Mouse (Mus musculus) forebrain, embryonic 14.5 days (tissue): ENCODE results near the gene Ubtd2. TPM values are rescaled to one million over a fixed set of nuclear protein-coding genes. Genes with fewer than 3 reads are reported as not detected.

ENCODE experiments used
- ATAC-seq: fragments of 200-750 bp; cut with Nextera tagmentation; 2 replicates; pipeline ENCODE4 v1.8.0; 2017; ENCODE audit warnings: mild to moderate bottlenecking, moderate library complexity
- DNase-seq: peaks from one replicate; pipeline ENCODE4 v3.0.0-alpha.2; 2015; ENCODE audit warnings: low spot score
- H3K27ac ChIP-seq: fragments of 300-500 bp; sonication (generic); 2 replicates; pipeline ENCODE4 v1.5.1; 2014; ENCODE audit warnings: low read depth, mild to moderate bottlenecking, control low read depth, low read length, moderate library complexity
- H3K27me3 ChIP-seq: fragments of 300-500 bp; sonication (generic); replicated peaks from 2 replicates; pipeline ENCODE4 v1.6.1; 2014; ENCODE audit warnings: low read length, control low read depth, mixed read lengths; ENCODE audit not compliant: control insufficient read depth, insufficient read depth
- H3K36me3 ChIP-seq: fragments of 300-500 bp; sonication (generic); 2 replicates; pipeline ENCODE4 v1.6.1; 2014; ENCODE audit warnings: low read length, control low read depth; ENCODE audit not compliant: control insufficient read depth, insufficient read depth
- H3K4me1 ChIP-seq: fragments of 300-500 bp; sonication (generic); 2 replicates; pipeline ENCODE4 v1.6.1; 2014; ENCODE audit warnings: antibody characterized with exemption, low read length, control low read depth; ENCODE audit not compliant: control insufficient read depth, insufficient read depth
- H3K4me2 ChIP-seq: fragments of 300-500 bp; sonication (generic); 2 replicates; pipeline ENCODE4 v1.6.1; 2014; ENCODE audit warnings: mild to moderate bottlenecking, control low read depth, low read length
- H3K4me3 ChIP-seq: fragments of 300-500 bp; sonication (generic); 2 replicates; pipeline ENCODE4 v1.5.1; 2014; ENCODE audit warnings: low read depth, low read length, control low read depth
- H3K9ac ChIP-seq: fragments of 300-500 bp; sonication (generic); 2 replicates; pipeline ENCODE4 v1.6.1; 2014; ENCODE audit warnings: mild to moderate bottlenecking, low read length, control low read depth, moderate library complexity
- H3K9me3 ChIP-seq: fragments of 300-500 bp; sonication (generic); replicated peaks from 2 replicates; pipeline ENCODE4 v1.6.1; 2016; ENCODE audit warnings: low read length, control low read depth, mixed read lengths; ENCODE audit not compliant: control insufficient read depth
- WGBS: fragments of 180-500 bp; shearing (Covaris S2); extraction: QIAGEN DNeasy Blood & Tissue Kit; methylation state at CpG from one replicate; pipeline ENCODE4 v1.1.7; 2014; 5-methylcytosine and 5-hydroxymethylcytosine counted together
- polyA plus RNA-seq: library from polyadenylated mRNA; unstranded; fragments of >200 nt; fragmentation: Nextera tagmentation; extraction: Ambion mirVana; gene quantifications from 2 replicates; pipeline ENCODE4 v1.2.1, GENCODE M21; 2014

Ubtd2 gene
- polyA plus RNA-seq: 71.7 and 76.2 TPM in 2 replicates

DNA sequence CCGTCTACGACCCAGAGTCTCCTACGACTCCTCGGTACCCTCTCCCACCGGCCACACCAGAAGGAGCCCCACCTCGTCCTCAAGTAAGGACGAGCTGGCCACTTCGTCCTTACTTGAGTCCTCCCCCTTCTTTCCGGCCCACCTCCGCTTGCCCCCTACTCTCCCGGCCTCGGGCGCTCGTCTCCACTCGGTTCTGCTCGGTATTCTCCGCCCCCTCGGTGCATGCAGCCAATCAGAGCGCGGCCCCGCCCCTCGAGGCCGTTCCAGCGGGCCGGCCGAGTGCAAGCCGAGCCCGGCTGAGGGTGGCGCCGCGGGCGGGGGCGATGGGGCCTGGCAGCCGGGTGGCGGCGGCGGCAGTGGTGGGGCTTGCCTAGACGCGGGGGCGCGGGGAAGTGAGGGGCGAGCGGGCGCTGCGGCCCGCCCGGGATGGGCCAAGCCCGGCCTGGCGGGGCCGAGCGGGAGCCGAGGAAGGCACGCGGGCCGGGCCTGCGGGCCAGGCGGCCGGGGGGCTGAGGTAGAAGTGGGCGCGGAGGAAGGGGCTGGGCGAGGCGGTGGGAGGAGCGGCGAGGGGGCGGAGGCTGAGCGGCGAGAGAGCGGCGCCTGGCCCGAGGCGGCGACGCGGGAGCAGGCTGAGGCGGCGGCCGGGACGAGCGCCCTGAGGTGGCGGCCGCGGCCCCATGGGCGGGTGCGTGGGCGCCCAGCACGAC lies at the start of gene Ubtd2:
Gene Ubtd2 (plus strand): TSS at position 571 of the 707 bp plus-strand sequence.
- Histone ChIP-seq H3K4me1 (peaks cover 13% of the 10 kb centered on the region; the same call in 1 of the 2 replicates), H3K27ac (peak within 1 kb of the TSS; percentile 96), H3K9me3 (no peaks in the 10 kb centered on the region), H3K4me2 (peak within 1 kb of the TSS; percentile 69), H3K36me3 (no peaks in the 10 kb centered on the region), H3K27me3 (no peaks in the 10 kb centered on the region), H3K4me3 (peak within 1 kb of the TSS; percentile 94), H3K9ac (peak within 1 kb of the TSS; percentile 96)
- peak; percentile 97 for DNase-seq
- ATAC-seq: peak; percentile 98
- under 1% methylated on average over 78 of the region's 86 CpGs for WGBS

DNA sequence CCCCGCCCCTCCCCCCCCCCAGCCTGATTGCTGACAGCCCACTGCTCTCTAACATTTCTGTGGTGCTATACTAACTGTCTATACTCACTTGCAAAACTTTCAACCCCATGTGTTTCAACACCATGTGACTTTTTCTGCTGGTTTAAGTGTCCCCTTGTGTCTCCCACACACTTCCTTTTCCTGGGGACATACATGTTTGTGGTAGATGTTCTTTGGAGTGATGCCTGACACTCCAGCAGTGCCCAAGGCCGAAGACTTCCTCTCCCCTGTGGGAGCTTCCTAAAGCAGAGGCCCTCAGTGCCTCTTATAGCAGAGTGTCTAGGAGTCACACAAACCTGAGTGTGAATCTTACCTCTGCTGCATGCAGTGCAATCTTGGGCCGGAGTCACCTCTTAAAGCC lies 47.3 kb upstream of the Ubtd2 start:
- H3K9me3 ChIP-seq: no peaks in the 10 kb centered on the region
- no peak overlapping the region for H3K9ac ChIP-seq
- ATAC-seq: no peak
- H3K4me3 ChIP-seq: no peak overlapping the region
- H3K27me3 ChIP-seq: no peaks in the 10 kb centered on the region
- DNase-seq: no peak
- H3K4me1 ChIP-seq: no peaks in the 10 kb centered on the region
- no peak overlapping the region for H3K27ac ChIP-seq
- peaks cover 44% of the 10 kb centered on the region for H3K36me3 ChIP-seq
- no peak overlapping the region for H3K4me2 ChIP-seq
- WGBS: 83% methylated on average over 3 of the region's 3 CpGs

DNA sequence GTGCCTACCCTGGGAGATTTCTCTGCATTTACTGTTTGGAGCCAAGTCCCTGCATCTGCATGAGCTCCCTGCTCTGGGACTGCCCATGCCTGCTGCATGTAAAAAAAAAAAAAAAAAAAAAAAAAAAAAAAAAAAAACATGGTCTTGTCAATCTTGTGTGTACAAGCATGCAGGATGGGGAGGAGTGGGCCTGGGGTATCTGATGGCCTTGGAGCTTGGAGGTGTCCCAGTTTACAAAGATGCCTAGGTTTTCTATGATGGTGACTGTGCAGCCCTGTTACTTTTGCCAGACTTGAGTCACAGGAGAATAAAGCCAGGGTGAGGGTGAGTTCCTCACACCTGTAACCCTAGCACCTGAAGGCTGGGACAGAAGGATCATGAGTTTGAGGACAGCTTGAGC lies 46.1 kb upstream of the Ubtd2 start:
- H3K9ac ChIP-seq: no peak overlapping the region
- H3K27ac ChIP-seq: no peak overlapping the region
- no peak overlapping the region for H3K4me3 ChIP-seq
- ATAC-seq (no peak), DNase-seq (no peak)
- peaks cover 55% of the 10 kb centered on the region for H3K36me3 ChIP-seq
- H3K4me2 ChIP-seq: no peak overlapping the region
- H3K4me1 ChIP-seq: no peaks in the 10 kb centered on the region
- no peaks in the 10 kb centered on the region for H3K9me3 ChIP-seq
- H3K27me3 ChIP-seq: no peaks in the 10 kb centered on the region

DNA sequence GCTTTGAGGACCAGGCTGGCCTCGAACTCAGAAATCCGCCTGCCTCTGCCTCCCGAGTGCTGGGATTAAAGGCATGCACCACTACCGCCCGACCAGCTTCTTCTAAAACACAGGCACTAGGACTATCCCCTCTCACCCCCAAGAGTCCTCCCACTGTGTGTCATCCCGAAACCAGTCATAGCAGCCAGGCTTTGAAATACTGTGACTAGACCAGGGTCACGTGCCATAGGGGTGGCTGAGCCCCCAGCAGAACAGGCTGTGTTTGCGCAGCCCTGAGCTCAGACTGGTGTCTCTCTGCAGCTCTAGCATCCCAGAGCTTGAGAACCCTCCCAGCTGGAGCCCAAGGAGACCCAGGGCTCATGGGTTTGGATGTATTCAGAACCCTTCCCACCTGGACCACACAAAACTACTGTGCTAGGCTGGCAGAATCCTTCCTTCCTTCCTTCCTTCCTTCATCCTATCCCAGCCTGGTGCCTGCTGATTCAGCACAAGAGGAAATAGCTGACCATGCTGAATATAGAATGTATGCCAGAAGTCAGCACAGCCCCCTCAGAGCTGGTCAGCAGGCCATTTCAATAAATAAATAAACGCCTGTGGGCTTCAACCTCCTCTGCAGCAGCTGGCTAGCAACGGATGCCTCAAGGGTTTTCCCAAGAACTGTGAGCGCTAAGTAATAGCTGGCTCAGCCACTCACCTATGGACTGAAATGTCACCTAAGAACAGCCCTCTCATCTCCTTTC lies 45.2 kb upstream of the Ubtd2 start:
- ATAC-seq (no peak), DNase-seq (no peak)
- no peak overlapping the region for H3K27ac ChIP-seq
- no peak overlapping the region for H3K4me2 ChIP-seq
- no peak overlapping the region for H3K4me3 ChIP-seq
- H3K9me3 ChIP-seq: no peaks in the 10 kb centered on the region
- no peak overlapping the region for H3K9ac ChIP-seq
- H3K4me1 ChIP-seq: no peaks in the 10 kb centered on the region
- 93% methylated on average over 11 of the region's 11 CpGs for WGBS
- no peaks in the 10 kb centered on the region for H3K27me3 ChIP-seq
- H3K36me3 ChIP-seq: peaks cover 65% of the 10 kb centered on the region

DNA sequence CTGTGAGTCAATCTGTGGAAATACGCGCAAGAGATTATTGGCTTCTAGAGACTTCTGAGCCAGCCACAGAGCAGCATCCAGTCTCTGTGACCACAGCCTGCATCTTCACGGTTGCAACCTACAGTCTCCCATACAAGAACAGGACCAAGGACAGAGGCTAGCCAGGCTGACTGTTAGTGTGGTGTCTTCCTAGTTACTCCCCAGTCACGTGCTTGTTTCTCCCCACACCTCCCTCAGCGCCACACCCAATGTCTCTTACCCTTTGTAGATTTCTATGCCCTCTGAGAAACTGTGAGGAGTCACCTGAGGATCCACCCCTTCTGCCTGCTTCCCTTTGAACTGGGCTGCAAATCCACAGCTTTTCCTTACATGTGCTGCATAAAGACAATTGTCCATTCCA lies 35.2 kb upstream of the Ubtd2 start:
- Histone ChIP-seq H3K27ac (no peak overlapping the region), H3K9me3 (no peaks in the 10 kb centered on the region), H3K27me3 (no peaks in the 10 kb centered on the region), H3K36me3 (peaks cover 76% of the 10 kb centered on the region), H3K4me2 (no peak overlapping the region), H3K4me1 (no peaks in the 10 kb centered on the region), H3K4me3 (no peak overlapping the region), H3K9ac (no peak overlapping the region)
- ATAC-seq (no peak), DNase-seq (no peak)
- 92% methylated on average over 5 of the region's 5 CpGs for WGBS

DNA sequence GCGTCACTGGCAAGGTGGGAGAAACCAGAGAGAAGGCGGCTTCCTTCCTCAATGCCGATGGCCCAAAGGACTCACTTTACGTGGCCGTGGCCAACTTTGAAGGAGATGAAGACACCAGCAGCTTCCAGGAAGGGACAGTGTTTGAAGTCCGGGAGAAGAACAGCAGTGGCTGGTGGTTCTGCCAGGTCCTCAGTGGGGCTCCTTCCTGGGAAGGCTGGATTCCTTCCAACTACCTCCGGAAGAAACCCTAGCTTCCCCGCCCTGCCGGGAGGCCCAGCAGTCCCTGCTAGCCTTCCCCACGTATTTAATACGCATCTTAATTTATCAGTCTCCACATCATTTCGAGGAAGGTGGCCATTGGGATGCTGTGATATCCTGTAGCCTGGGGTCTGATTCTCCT lies 31.9 kb upstream of the Ubtd2 start:
- no peak overlapping the region for H3K27ac ChIP-seq
- DNase-seq (no peak), ATAC-seq (no peak)
- WGBS: 81% methylated on average over 12 of the region's 12 CpGs
- no peak overlapping the region for H3K9ac ChIP-seq
- H3K27me3 ChIP-seq: no peaks in the 10 kb centered on the region
- H3K4me3 ChIP-seq: no peak overlapping the region
- H3K4me2 ChIP-seq: no peak overlapping the region
- no peaks in the 10 kb centered on the region for H3K4me1 ChIP-seq
- H3K36me3 ChIP-seq: peaks cover 67% of the 10 kb centered on the region
- H3K9me3 ChIP-seq: no peaks in the 10 kb centered on the region

DNA sequence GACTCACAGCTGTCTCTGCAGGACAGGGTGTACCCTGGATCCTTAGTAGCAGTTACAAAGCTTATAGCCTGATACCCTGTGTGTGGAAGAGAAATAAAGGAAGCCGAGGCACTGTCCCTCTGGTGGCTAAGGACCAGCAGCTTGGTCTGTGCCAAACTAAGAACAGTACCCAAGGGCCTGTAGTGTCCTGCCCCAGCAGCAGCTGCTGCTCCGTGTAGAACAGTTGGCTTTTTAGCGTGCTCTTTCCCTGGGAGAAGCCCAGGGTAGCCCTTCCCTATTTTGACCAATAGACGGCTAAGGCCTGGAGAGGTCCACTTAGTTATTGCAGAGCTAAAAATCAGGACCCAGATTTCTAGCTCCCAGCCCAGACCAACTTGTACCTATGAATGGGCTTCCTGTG lies 30.6 kb upstream of the Ubtd2 start:
- H3K36me3 ChIP-seq: peaks cover 59% of the 10 kb centered on the region
- no peak overlapping the region for H3K4me3 ChIP-seq
- H3K27ac ChIP-seq: no peak overlapping the region
- WGBS: 88% methylated on average over 4 of the region's 4 CpGs
- H3K4me2 ChIP-seq: no peak overlapping the region
- no peaks in the 10 kb centered on the region for H3K9me3 ChIP-seq
- H3K9ac ChIP-seq: no peak overlapping the region
- no peaks in the 10 kb centered on the region for H3K4me1 ChIP-seq
- ATAC-seq: no peak
- no peak for DNase-seq
- no peaks in the 10 kb centered on the region for H3K27me3 ChIP-seq

DNA sequence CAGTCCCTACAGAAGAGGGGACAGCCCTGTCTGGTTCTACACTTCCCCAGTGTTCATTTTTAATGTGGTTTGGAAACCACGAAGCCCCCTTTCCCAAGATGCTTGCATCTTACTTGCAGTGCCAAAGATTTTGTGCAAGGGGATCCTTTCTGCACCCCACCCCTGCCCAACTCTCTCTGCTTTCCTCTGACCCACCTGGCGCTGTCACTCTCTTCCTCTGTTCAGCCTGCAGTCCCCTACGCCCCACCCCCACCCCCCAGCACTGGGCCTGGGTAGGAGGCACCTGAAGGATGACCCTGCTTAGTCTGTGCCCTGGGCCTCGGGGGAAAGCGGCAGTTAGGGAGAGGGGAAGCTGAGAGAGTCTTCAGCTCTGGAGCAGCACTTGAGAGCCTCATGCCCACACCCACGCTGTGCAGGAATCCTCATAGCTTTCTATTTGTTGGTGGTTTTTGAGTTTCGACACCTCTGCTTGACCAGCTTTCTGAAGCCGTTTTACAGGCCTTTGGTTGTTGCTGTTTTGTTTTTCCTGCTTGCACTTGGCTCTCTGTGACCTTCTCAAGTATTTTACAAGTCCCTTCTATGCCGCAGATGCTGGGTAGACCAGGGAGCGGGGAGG lies 30.0 kb upstream of the Ubtd2 start:
- 84% methylated on average over 10 of the region's 10 CpGs for WGBS
- Histone ChIP-seq H3K36me3 (peaks cover 53% of the 10 kb centered on the region), H3K9ac (no peak overlapping the region), H3K9me3 (no peaks in the 10 kb centered on the region), H3K4me1 (no peaks in the 10 kb centered on the region), H3K4me3 (no peak overlapping the region), H3K27ac (no peak overlapping the region), H3K27me3 (no peaks in the 10 kb centered on the region), H3K4me2 (no peak overlapping the region)
- ATAC-seq: no peak
- no peak for DNase-seq

DNA sequence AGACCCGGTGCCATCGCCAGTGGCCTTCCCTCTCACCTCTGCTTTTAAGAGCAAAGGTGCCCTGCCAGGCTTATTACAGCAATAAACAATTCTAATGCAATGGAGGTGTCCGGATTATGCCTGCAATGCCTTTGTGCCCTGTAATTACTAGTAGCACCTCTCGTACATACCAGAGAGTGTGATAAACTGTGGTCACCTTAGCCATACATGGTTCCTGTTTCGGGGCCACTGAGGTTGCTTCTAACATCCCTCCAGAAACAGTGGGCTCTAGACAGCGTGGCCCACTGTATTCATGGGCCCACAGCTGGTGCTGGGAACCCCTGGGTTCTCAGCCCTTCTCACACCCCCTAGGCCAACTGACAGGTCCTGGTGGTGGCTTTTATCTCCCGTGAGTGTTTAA lies 27.6 kb upstream of the Ubtd2 start:
- no peak overlapping the region for H3K9ac ChIP-seq
- no peak overlapping the region for H3K4me3 ChIP-seq
- no peaks in the 10 kb centered on the region for H3K27me3 ChIP-seq
- no peak overlapping the region for H3K4me2 ChIP-seq
- H3K36me3 ChIP-seq: peaks cover 30% of the 10 kb centered on the region
- ATAC-seq: no peak
- no peak overlapping the region for H3K27ac ChIP-seq
- DNase-seq: no peak
- H3K4me1 ChIP-seq: no peaks in the 10 kb centered on the region
- no peaks in the 10 kb centered on the region for H3K9me3 ChIP-seq
- WGBS: 87% methylated on average over 7 of the region's 7 CpGs
